Comparison of ENCODE assay signal across 17 mouse cellular contexts in genomic region chr8:127068719-127069118, GRCm38 (mm10). TPM values are rescaled to one million over a fixed set of nuclear protein-coding genes. Genes with fewer than 3 reads are reported as not detected.
"Had no signal": no experiment of that assay in that cellular context is flagged by ENCODE, and none has a peak within 500 bp of the region (broad histone marks: within the 10 kb centered on the region; RNA-seq: fewer than 3 reads in every experiment).

No protein-coding gene starts in this region.

- DNase-seq: liver, embryonic 13.5 days; liver, postnatal 0 days; right cerebral cortex, postnatal 14 days; thymus, adult 2 months; thymus, postnatal 25 days; thymus, postnatal 4 days had no signal

- H3K36me3 ChIP-seq: liver, embryonic 13.5 days; liver, embryonic 15.5 days; lung, embryonic 15.5 days; midbrain, embryonic 13.5 days; midbrain, embryonic 15.5 days; neural tube, embryonic 12.5 days; stomach, embryonic 15.5 days had no signal

- H3K9me3 ChIP-seq: liver, embryonic 13.5 days; liver, embryonic 15.5 days; lung, embryonic 15.5 days; megakaryocyte, embryonic 14.5 days; midbrain, embryonic 13.5 days; midbrain, embryonic 15.5 days; neural tube, embryonic 12.5 days; stomach, embryonic 15.5 days had no signal

- H3K4me2 ChIP-seq: liver, embryonic 13.5 days; liver, embryonic 15.5 days; lung, embryonic 15.5 days; midbrain, embryonic 11.5 days; midbrain, embryonic 13.5 days; midbrain, embryonic 15.5 days; neural tube, embryonic 12.5 days; stomach, embryonic 15.5 days had no signal

- H3K27me3 ChIP-seq: lung, embryonic 15.5 days; midbrain, embryonic 13.5 days; midbrain, embryonic 15.5 days; neural tube, embryonic 12.5 days; stomach, embryonic 15.5 days had no signal

- H3K9ac ChIP-seq: liver, embryonic 13.5 days; liver, embryonic 15.5 days; liver, postnatal 0 days; lung, embryonic 15.5 days; midbrain, embryonic 13.5 days; midbrain, embryonic 15.5 days; neural tube, embryonic 12.5 days; stomach, embryonic 15.5 days had no signal

- ATAC-seq: liver, postnatal 0 days; midbrain, embryonic 13.5 days; midbrain, embryonic 15.5 days had no signal

- H3K27ac ChIP-seq: liver, embryonic 13.5 days; liver, embryonic 15.5 days; lung, embryonic 15.5 days; macrophage; midbrain, embryonic 13.5 days; midbrain, embryonic 15.5 days; neural tube, embryonic 12.5 days; stomach, embryonic 15.5 days had no signal

- H3K4me3 ChIP-seq: liver, embryonic 13.5 days; liver, embryonic 15.5 days; lung, embryonic 15.5 days; megakaryocyte, embryonic 14.5 days; midbrain, embryonic 13.5 days; midbrain, embryonic 15.5 days; neural tube, embryonic 12.5 days; stomach, embryonic 15.5 days had no signal

RNA-seq across cellular contexts. Expression of gene Pard3, which starts 5.0 kb away (rescaled TPM):
- total RNA-seq: megakaryocyte progenitor cell, adult 5-6 weeks; monocyte, adult 5-6 weeks had no signal
- polyA plus RNA-seq: macrophage had no signal
